Mouse (Mus musculus) cerebellum, adult 2 months (tissue): ENCODE measurements around the gene Rubcn.

Experiments
- CTCF ChIP-seq: fragments of 200-500 bp; IDR thresholded peaks from 2 replicates; pipeline ENCODE4 v1.5.1; 2011; ENCODE audit warnings: low read depth, mild to moderate bottlenecking, control low read depth, low read length, moderate library complexity, borderline replicate concordance; ENCODE audit not compliant: insufficient read depth
- POLR2A ChIP-seq: fragments of 200-500 bp; IDR thresholded peaks from 2 replicates; pipeline ENCODE4 v1.6.1; 2011; ENCODE audit warnings: low read length, control low read depth, borderline replicate concordance; ENCODE audit not compliant: insufficient read depth

DNA sequence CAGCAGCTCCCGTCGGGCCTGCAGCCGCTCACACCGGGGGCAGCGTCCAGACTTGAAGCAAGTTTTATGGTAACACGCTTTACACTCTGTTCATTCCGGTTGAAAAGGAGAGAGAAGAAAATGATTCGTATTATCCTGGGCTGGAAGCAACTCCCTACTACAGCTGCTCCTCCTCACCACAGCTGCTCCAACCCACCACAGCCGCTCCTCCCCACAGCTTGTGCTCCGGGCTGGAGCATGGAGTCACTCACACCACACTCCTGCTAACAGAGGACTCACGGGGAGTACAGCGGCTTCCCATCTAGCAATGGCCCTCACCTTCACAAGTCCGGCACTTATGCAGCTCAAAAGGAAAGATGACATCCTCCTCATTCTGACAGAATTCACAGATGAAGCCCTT is 53.5 kb downstream of the Rubcn start:
- TF ChIP-seq CTCF (no peak), POLR2A (no peak)
